Mouse (Mus musculus): Measurements from ENCODE around the gene Anapc16.

GRCm38 (mm10) chr10:59952781-59953563, 50.0 kb downstream of the Anapc16 start:
- TF ChIP-seq POLR2A (IDR thresholded peaks at IDR 0.05; ENCODE audit: low read depth, low read length) (no peak), CTCF (conservative IDR thresholded peaks at IDR 0.05; ENCODE audit: insufficient read depth, insufficient read length, low read depth, low read length) (no peak)
